Mouse (Mus musculus) urinary bladder, postnatal 0 days (tissue): Measurements from ENCODE around the gene Fbxo21. TPM values are rescaled to one million over a fixed set of nuclear protein-coding genes. Genes with fewer than 3 reads are reported as not detected.

Experiments used
- polyA plus RNA-seq: library from polyadenylated mRNA; unstranded; fragments of >200 nt; fragmentation: Nextera tagmentation; extraction: Ambion mirVana; gene quantifications from 2 replicates; pipeline ENCODE4 v1.2.1, GENCODE M21; 2015

Fbxo21 gene
- polyA plus RNA-seq = 26.0 and 27.7 TPM in 2 replicates

DNA sequence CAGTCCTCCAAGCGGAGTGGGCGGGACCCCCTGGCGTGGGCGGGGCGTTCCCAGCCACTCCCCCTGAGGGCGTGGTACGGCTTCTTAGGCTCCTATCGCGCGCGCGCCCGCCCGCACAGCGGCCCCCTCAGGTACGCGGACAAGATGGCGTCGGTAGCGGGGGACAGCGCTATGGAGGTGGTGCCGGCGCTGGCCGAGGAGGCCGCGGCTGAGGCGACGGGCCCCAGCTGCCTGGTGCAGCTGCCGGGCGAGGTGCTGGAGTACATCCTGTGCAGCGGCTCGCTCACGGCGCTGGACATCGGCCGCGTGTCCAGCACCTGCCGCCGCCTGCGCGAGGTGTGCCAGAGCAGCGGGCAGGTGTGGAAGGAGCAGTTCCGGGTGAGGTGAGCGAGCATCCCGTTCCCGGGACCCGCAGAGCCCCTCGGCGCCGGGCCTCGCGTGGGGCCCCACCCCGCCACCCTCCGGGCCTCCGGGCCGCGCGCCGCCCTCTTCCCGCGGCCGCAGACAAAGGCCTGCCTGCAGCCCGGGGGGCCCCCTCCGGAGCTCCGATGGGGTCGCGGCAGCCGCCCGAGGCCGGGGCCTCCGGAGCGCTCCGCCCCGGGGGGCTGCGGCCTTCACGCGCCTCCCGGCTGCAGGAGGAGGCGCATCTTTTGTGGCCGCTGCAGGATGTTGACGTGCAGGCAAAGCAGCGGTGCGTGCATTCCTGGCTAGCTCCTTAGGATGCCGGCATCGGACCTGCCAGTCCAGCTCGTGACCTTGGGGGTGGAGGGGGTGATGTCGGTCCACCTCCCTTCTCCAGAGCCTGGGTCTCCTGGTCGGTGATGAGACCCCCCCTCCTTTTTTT lies at the start of gene Fbxo21:
Gene Fbxo21, plus strand, starts transcription at position 74 of the 844 bp plus-strand sequence.

GRCm38 (mm10) chr5:118027698-118028190 lies 51.2 kb downstream of the Fbxo21 start, which contains the start of gene Tesc:
TSS of gene Tesc (plus strand) at chr5:118027743.

Other genes with a start within 250 kb of the Fbxo21 start
- 0.07 and 0.13 TPM in 2 replicates for gene Nos1, start 195.7 kb upstream of the Fbxo21 start, polyA plus RNA-seq
- gene Tesc, start 51.0 kb downstream of the Fbxo21 start, polyA plus RNA-seq = 2.3 and 3.0 TPM in 2 replicates
- gene Fbxw8, start 178.7 kb downstream of the Fbxo21 start, polyA plus RNA-seq = 20.8 and 23.7 TPM in 2 replicates
- not detected in 2 replicates for gene Hrk, start 187.9 kb downstream of the Fbxo21 start, polyA plus RNA-seq